Mouse (Mus musculus): ENCODE results near the gene Abi3bp. TPM values are rescaled to one million over a fixed set of nuclear protein-coding genes. Genes with fewer than 3 reads are reported as not detected.

The Abi3bp gene
- total RNA-seq, 4 experiments from 2014 or later, result 15.1 to 16.0 (median 15.2) TPM

GRCm38 (mm10) chr16:56681010-56681645 is 203.4 kb downstream of the Abi3bp start:
- no peak for DNase-seq (ENCODE audit: low spot score in 2 of 2)

GRCm38 (mm10) chr16:56686747-56687146 is 209.1 kb downstream of the Abi3bp start:
- DNase-seq (ENCODE audit: low spot score in 2 of 2), result no peak

- DNase-seq (ENCODE audit: low spot score in 2 of 2), result no peak
Observed at GRCm38 (mm10) chr16:56690715-56691114, 213.0 kb downstream of the Abi3bp start.

- no peak for DNase-seq (ENCODE audit: low spot score in 2 of 2)
Observed at GRCm38 (mm10) chr16:56696448-56696847, 218.8 kb downstream of the Abi3bp start.

GRCm38 (mm10) chr16:56700898-56701297 is 223.2 kb downstream of the Abi3bp start:
- no peak for DNase-seq (ENCODE audit: low spot score in 2 of 2)

GRCm38 (mm10) chr16:56705731-56706130 is 228.1 kb downstream of the Abi3bp start:
- no peak for DNase-seq (ENCODE audit: low spot score in 2 of 2)

- DNase-seq (ENCODE audit: low spot score in 2 of 2), result no peak
Observed at GRCm38 (mm10) chr16:56710071-56710470, 232.4 kb downstream of the Abi3bp start.

GRCm38 (mm10) chr16:56715608-56716007 is 237.9 kb downstream of the Abi3bp start:
- no peak for DNase-seq (ENCODE audit: low spot score in 2 of 2)

GRCm38 (mm10) chr16:56716557-56717179 is 239.0 kb downstream of the Abi3bp start:
- peak in 1 of 2 experiments; percentile 8 for DNase-seq (ENCODE audit: low spot score in 2 of 2)

- DNase-seq (ENCODE audit: low spot score in 2 of 2), result peak; percentile 91 to 99
Observed at GRCm38 (mm10) chr16:56717224-56718200, 239.8 kb downstream of the Abi3bp start, which contains the start of gene Tfg. Gene Tfg (minus strand): TSS chr16:56717450.

- DNase-seq (ENCODE audit: low spot score in 2 of 2), result no peak
Observed at GRCm38 (mm10) chr16:56719031-56719430, 241.4 kb downstream of the Abi3bp start.

- no peak for DNase-seq (ENCODE audit: low spot score in 2 of 2)
Observed at GRCm38 (mm10) chr16:56722357-56722756, 244.7 kb downstream of the Abi3bp start.

GRCm38 (mm10) chr16:56724927-56725326 is 247.2 kb downstream of the Abi3bp start:
- no peak for DNase-seq (ENCODE audit: low spot score in 2 of 2)

GRCm38 (mm10) chr16:56729060-56729459 is 251.4 kb downstream of the Abi3bp start:
- no peak for DNase-seq (ENCODE audit: low spot score in 2 of 2)

Other genes starting within 250 kb of the Abi3bp start
- 10 to 100 TPM; 51.8 to 59.4 (median 55.2) TPM for gene Tfg, start 239.6 kb downstream of the Abi3bp start, total RNA-seq (2022)

Data from left cerebral cortex, adult 8-10 months (tissue).